Mouse (Mus musculus): ENCODE data around the gene Adcy1. TPM values are rescaled to one million over a fixed set of nuclear protein-coding genes. Genes with fewer than 3 reads are reported as not detected.
A peak's percentile ranks its signal among the peaks of the same experiment; 100 is the strongest.

The Adcy1 gene
- 9.9 and 10.9 TPM in 2 replicates for polyA plus RNA-seq (2015; fragmentation: Nextera tagmentation; extraction: Ambion mirVana)

DNA sequence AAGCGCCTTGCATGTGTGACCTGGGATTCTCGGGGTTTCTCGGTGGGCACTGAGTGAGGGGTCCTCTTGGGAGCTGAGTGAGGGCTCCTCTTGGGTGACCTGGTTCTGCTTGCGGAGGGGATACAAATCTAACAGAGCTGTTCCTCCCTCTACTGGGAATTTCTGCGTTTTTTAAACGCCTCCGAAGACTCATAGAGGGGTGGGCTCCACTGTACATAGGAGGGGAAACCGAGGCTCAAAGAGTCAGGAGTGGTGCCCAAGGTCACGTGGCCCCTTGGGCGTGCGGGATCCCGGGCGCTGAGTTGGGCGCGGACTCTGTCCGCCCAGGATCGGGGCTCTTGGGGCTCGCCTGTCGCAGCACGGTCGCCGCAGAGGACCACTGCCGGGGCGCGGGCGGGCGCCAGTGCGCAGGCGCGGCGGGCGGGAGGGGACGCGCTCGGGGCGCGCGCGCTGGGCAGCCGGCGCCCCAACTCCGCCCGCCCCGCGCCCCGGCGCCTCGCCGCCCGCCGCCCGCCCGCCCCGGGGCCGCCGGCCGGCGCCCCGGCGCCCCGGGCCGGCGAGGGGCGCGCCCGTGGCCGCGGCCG lies at the start of gene Adcy1:
TSS of gene Adcy1 (plus strand) at position 489 of the 584 bp plus-strand sequence.
- Histone ChIP-seq H3K9me3 (replicated peaks; ENCODE audit: control insufficient read depth, low read length, poor library complexity, severe bottlenecking) (no peaks in the 10 kb centered on the region), H3K9ac (ENCODE audit: low read depth, low read length) (peak within 1 kb of the TSS; percentile 79), H3K27me3 (ENCODE audit: control insufficient read depth, insufficient read depth, low read depth, low read length) (no peaks in the 10 kb centered on the region), H3K27ac (ENCODE audit: low read length) (peak within 1 kb of the TSS; percentile 62), H3K4me3 (ENCODE audit: low read depth, low read length) (peak within 1 kb of the TSS; percentile 78), H3K4me1 (ENCODE audit: control insufficient read depth, insufficient read depth, low read length) (peaks cover 24% of the 10 kb centered on the region), H3K4me2 (ENCODE audit: low read length) (peak within 1 kb of the TSS; percentile 82), H3K36me3 (ENCODE audit: control insufficient read depth, insufficient read depth, low read length) (no peaks in the 10 kb centered on the region)
- 0% methylated on average over 25 of the region's 69 CpGs for WGBS
- peak; percentile 65 for ATAC-seq

DNA sequence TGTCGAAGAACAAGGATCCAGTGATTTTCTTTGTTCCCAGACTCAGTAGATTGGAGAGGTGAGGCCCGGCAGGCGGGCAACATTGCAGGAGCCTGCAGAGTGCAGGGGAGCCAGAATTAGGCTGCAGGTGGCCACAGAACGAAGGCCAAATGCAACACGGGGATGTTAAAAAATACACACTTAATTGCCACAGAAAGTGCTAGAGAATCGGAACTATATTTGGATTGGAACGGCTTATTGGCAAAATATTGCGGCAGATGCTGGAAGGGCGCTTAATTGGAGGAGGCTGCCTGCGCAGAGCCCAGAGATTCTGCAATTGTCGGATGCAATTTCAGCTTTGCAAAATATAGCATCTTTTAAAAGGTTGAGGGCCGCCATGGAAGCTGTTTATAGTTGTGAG lies 46.4 kb upstream of the Adcy1 start:
- no peak overlapping the region for H3K4me2 ChIP-seq (ENCODE audit: low read length)
- H3K9me3 ChIP-seq (replicated peaks; ENCODE audit: control insufficient read depth, low read length, poor library complexity, severe bottlenecking), result no peaks in the 10 kb centered on the region
- no peaks in the 10 kb centered on the region for H3K27me3 ChIP-seq (ENCODE audit: control insufficient read depth, insufficient read depth, low read depth, low read length)
- no peak overlapping the region for H3K9ac ChIP-seq (ENCODE audit: low read depth, low read length)
- 82% methylated on average over 12 of the region's 12 CpGs for WGBS
- no peak overlapping the region for H3K27ac ChIP-seq (ENCODE audit: low read length)
- H3K36me3 ChIP-seq (ENCODE audit: control insufficient read depth, insufficient read depth, low read length), result no peaks in the 10 kb centered on the region
- ATAC-seq, result no peak
- H3K4me3 ChIP-seq (ENCODE audit: low read depth, low read length), result no peak overlapping the region
- H3K4me1 ChIP-seq (ENCODE audit: control insufficient read depth, insufficient read depth, low read length), result no peaks in the 10 kb centered on the region

DNA sequence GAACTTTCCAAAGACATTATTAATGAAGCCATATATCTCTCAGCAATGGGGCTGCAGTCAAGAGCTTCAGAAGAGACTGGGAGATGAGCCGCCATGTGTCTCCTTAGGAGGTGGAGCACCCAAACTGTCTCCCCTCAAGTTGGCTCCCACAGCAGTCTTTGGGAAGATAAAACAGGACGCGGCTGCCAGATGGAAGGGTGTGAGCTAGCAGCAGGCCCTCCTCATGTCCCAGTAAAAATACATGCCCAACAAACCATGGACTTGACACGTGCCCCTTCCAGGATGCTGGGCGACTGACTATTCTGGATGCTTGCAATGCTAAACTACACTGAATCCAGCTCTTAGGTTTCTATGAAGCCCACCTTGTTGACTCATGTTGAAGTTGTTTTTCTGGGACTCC lies 45.2 kb upstream of the Adcy1 start:
- Histone ChIP-seq H3K4me1 (ENCODE audit: control insufficient read depth, insufficient read depth, low read length) (no peaks in the 10 kb centered on the region), H3K4me2 (ENCODE audit: low read length) (no peak overlapping the region), H3K36me3 (ENCODE audit: control insufficient read depth, insufficient read depth, low read length) (no peaks in the 10 kb centered on the region), H3K9ac (ENCODE audit: low read depth, low read length) (no peak overlapping the region), H3K9me3 (replicated peaks; ENCODE audit: control insufficient read depth, low read length, poor library complexity, severe bottlenecking) (no peaks in the 10 kb centered on the region), H3K27me3 (ENCODE audit: control insufficient read depth, insufficient read depth, low read depth, low read length) (no peaks in the 10 kb centered on the region), H3K4me3 (ENCODE audit: low read depth, low read length) (no peak overlapping the region), H3K27ac (ENCODE audit: low read length) (no peak overlapping the region)
- WGBS, result 93% methylated on average over 5 of the region's 5 CpGs
- ATAC-seq, result no peak

DNA sequence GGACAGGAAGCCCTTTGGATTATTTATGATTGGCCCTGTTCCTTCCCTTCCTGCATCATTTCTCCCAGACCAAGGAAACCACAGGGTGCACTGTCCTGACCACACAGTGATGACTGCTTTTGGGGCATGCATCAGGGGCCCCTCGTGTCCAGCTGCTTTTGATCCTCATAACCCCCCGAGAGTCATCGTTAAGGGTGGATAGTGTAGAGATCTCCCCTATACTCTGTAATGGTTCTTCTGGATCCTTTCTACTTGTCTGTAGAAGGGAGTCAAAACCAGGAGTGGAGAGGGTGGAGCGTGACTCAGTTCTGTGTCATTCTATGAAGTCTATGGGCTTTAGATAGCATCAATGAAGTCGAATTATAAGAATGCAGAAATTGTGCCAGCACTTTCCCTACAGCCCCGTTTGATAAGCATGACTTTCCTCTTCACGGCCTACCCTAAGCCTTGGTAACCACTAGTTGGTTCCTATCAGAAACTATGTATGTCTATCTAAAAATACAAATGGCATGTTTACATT lies 44.2 kb upstream of the Adcy1 start:
- Histone ChIP-seq H3K9me3 (replicated peaks; ENCODE audit: control insufficient read depth, low read length, poor library complexity, severe bottlenecking) (no peaks in the 10 kb centered on the region), H3K36me3 (ENCODE audit: control insufficient read depth, insufficient read depth, low read length) (no peaks in the 10 kb centered on the region), H3K27ac (ENCODE audit: low read length) (no peak overlapping the region), H3K4me1 (ENCODE audit: control insufficient read depth, insufficient read depth, low read length) (no peaks in the 10 kb centered on the region), H3K4me2 (ENCODE audit: low read length) (no peak overlapping the region), H3K27me3 (ENCODE audit: control insufficient read depth, insufficient read depth, low read depth, low read length) (no peaks in the 10 kb centered on the region), H3K4me3 (ENCODE audit: low read depth, low read length) (no peak overlapping the region), H3K9ac (ENCODE audit: low read depth, low read length) (no peak overlapping the region)
- 90% methylated on average over 7 of the region's 7 CpGs for WGBS
- no peak for ATAC-seq

DNA sequence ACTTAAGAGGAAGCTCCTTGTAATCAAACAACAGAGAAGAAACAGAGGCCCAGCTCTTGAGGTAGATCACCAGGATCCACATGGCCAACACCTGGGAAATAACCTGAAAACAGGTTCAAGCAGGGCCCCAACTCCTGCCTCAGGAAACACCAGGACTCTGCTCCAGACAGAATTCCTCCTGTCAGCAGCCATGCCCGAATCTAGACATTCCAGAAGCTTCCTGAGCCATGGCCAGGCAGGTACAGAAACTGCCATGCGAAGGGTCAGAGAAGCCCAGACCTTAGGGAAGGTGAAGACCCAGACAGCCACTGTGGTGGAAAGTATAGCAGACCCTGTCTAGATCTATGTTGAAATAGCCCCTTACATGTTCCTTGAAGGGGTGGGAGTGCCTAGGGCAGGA lies 30.2 kb upstream of the Adcy1 start:
- H3K9me3 ChIP-seq (replicated peaks; ENCODE audit: control insufficient read depth, low read length, poor library complexity, severe bottlenecking), result no peaks in the 10 kb centered on the region
- no peaks in the 10 kb centered on the region for H3K36me3 ChIP-seq (ENCODE audit: control insufficient read depth, insufficient read depth, low read length)
- ATAC-seq, result no peak
- H3K4me3 ChIP-seq (ENCODE audit: low read depth, low read length), result no peak overlapping the region
- no peak overlapping the region for H3K9ac ChIP-seq (ENCODE audit: low read depth, low read length)
- H3K27me3 ChIP-seq (ENCODE audit: control insufficient read depth, insufficient read depth, low read depth, low read length), result no peaks in the 10 kb centered on the region
- WGBS, result 71% methylated on average over 2 of the region's 2 CpGs
- H3K4me2 ChIP-seq (ENCODE audit: low read length), result no peak overlapping the region
- no peaks in the 10 kb centered on the region for H3K4me1 ChIP-seq (ENCODE audit: control insufficient read depth, insufficient read depth, low read length)
- H3K27ac ChIP-seq (ENCODE audit: low read length), result no peak overlapping the region

DNA sequence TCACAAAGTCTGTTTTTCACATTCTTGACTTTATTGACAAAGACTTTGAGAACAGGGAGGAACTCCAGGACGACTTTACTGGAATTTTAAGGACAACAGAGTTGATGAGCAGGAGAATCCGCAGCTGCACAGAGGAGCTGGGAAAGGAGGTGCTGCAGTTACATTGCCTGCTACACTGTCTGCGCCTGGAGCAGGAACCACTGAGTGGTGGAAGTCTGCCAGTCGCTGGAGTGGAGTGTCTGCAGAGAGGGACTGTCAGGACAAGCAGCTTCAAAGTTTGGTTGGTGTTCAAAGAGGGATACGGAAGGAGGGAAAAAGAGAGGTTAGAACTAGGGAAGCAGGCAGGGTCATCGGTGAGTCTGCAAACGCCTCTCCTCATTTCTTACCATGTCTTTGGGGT lies 23.6 kb upstream of the Adcy1 start:
- no peaks in the 10 kb centered on the region for H3K36me3 ChIP-seq (ENCODE audit: control insufficient read depth, insufficient read depth, low read length)
- no peak for ATAC-seq
- no peaks in the 10 kb centered on the region for H3K4me1 ChIP-seq (ENCODE audit: control insufficient read depth, insufficient read depth, low read length)
- 52% methylated on average over 7 of the region's 7 CpGs for WGBS
- H3K27ac ChIP-seq (ENCODE audit: low read length), result no peak overlapping the region
- no peaks in the 10 kb centered on the region for H3K27me3 ChIP-seq (ENCODE audit: control insufficient read depth, insufficient read depth, low read depth, low read length)
- no peak overlapping the region for H3K4me2 ChIP-seq (ENCODE audit: low read length)
- H3K9ac ChIP-seq (ENCODE audit: low read depth, low read length), result no peak overlapping the region
- H3K9me3 ChIP-seq (replicated peaks; ENCODE audit: control insufficient read depth, low read length, poor library complexity, severe bottlenecking), result no peaks in the 10 kb centered on the region
- no peak overlapping the region for H3K4me3 ChIP-seq (ENCODE audit: low read depth, low read length)

DNA sequence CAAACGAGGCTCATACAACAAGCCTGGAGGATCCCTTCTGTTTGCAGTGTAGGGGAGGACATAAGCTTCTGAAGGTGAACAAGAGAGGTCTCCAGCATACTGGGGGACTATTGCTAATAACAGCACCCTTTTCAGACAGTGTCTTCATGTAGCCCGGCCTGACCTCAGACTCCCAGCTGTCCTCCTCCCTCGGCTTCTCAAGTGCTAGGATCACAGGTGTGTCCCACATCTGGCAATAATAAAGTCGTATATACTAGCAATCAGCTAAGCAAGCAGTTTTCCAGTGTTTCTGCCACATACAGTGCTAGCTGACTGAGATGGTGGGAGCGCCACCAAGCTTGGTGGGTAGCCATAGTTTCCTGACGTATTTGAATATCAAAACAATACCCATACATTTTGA lies 22.5 kb upstream of the Adcy1 start:
- Histone ChIP-seq H3K4me3 (ENCODE audit: low read depth, low read length) (no peak overlapping the region), H3K9ac (ENCODE audit: low read depth, low read length) (no peak overlapping the region), H3K36me3 (ENCODE audit: control insufficient read depth, insufficient read depth, low read length) (no peaks in the 10 kb centered on the region), H3K27me3 (ENCODE audit: control insufficient read depth, insufficient read depth, low read depth, low read length) (no peaks in the 10 kb centered on the region), H3K4me1 (ENCODE audit: control insufficient read depth, insufficient read depth, low read length) (no peaks in the 10 kb centered on the region), H3K9me3 (replicated peaks; ENCODE audit: control insufficient read depth, low read length, poor library complexity, severe bottlenecking) (no peaks in the 10 kb centered on the region), H3K27ac (ENCODE audit: low read length) (no peak overlapping the region), H3K4me2 (ENCODE audit: low read length) (no peak overlapping the region)
- ATAC-seq, result no peak
- 80% methylated on average over 6 of the region's 6 CpGs for WGBS

DNA sequence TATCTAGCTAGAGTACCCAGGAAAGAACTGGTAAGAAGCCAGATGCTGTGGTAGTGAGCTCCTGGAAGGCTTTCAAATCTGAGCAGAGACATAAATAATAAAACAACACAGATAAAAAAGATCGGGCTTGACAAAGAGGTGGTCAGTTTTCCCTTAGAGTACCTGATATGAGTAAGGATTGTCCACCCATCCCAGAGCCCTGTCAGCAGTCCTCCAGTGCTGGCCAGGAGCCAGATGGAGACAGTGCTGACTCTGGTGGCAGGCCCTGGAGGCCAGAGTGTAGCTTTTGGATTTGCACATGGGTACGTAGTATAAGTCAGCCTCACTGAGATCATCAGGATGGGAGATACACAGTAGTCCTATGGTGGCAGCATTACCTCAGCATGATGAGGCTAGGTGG lies 16.1 kb upstream of the Adcy1 start:
- ATAC-seq, result no peak
- H3K27ac ChIP-seq (ENCODE audit: low read length), result no peak overlapping the region
- H3K4me3 ChIP-seq (ENCODE audit: low read depth, low read length), result no peak overlapping the region
- H3K36me3 ChIP-seq (ENCODE audit: control insufficient read depth, insufficient read depth, low read length), result no peaks in the 10 kb centered on the region
- no peak overlapping the region for H3K4me2 ChIP-seq (ENCODE audit: low read length)
- no peaks in the 10 kb centered on the region for H3K27me3 ChIP-seq (ENCODE audit: control insufficient read depth, insufficient read depth, low read depth, low read length)
- WGBS, result 98% methylated on average over 2 of the region's 2 CpGs
- no peak overlapping the region for H3K9ac ChIP-seq (ENCODE audit: low read depth, low read length)
- no peaks in the 10 kb centered on the region for H3K4me1 ChIP-seq (ENCODE audit: control insufficient read depth, insufficient read depth, low read length)
- H3K9me3 ChIP-seq (replicated peaks; ENCODE audit: control insufficient read depth, low read length, poor library complexity, severe bottlenecking), result no peaks in the 10 kb centered on the region

DNA sequence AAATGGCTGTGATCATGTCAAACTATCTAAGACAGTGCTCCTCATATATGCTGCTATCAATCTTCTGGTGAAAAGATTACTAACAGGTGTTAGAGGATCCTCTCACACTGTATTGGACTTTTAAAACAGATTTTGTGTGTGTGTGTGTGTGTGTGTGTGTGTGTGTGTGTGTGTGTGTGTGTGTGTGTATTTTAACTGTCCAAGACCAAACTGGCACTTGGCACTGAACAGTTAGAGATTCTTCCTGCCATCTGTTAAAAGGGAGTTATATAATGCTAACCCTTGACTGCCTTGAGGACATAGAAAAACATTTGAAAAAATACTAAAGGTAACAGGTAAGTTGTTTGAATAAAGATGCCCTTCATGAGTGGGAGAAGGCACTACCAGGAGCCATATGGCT lies 15.7 kb upstream of the Adcy1 start:
- no peak for ATAC-seq
- Histone ChIP-seq H3K27me3 (ENCODE audit: control insufficient read depth, insufficient read depth, low read depth, low read length) (no peaks in the 10 kb centered on the region), H3K9me3 (replicated peaks; ENCODE audit: control insufficient read depth, low read length, poor library complexity, severe bottlenecking) (no peaks in the 10 kb centered on the region), H3K27ac (ENCODE audit: low read length) (no peak overlapping the region), H3K4me2 (ENCODE audit: low read length) (no peak overlapping the region), H3K36me3 (ENCODE audit: control insufficient read depth, insufficient read depth, low read length) (no peaks in the 10 kb centered on the region), H3K9ac (ENCODE audit: low read depth, low read length) (no peak overlapping the region), H3K4me1 (ENCODE audit: control insufficient read depth, insufficient read depth, low read length) (no peaks in the 10 kb centered on the region), H3K4me3 (ENCODE audit: low read depth, low read length) (no peak overlapping the region)
